Mouse (Mus musculus): ENCODE data around the gene C77080.

The C77080 gene

GRCm38 (mm10) chr4:129261196-129261595 lies at the start of gene C77080:
C77080 (minus strand) TSS chr4:129261404.
- no peak for DNase-seq (ENCODE audit: low spot score in 2 of 2)

GRCm38 (mm10) chr4:129307936-129308335 lies 46.7 kb upstream of the C77080 start:
- DNase-seq (ENCODE audit: low spot score in 2 of 2): no peak

- DNase-seq (ENCODE audit: low spot score in 2 of 2): no peak
Measured at GRCm38 (mm10) chr4:129304306-129304705, 43.1 kb upstream of the C77080 start.

GRCm38 (mm10) chr4:129303816-129304215 lies 42.6 kb upstream of the C77080 start:
- no peak for DNase-seq (ENCODE audit: low spot score in 2 of 2)

GRCm38 (mm10) chr4:129303401-129303800 lies 42.2 kb upstream of the C77080 start:
- DNase-seq (ENCODE audit: low spot score in 2 of 2): no peak

- DNase-seq (ENCODE audit: low spot score in 2 of 2): no peak
Measured at GRCm38 (mm10) chr4:129299121-129299520, 37.9 kb upstream of the C77080 start.

- peak in 1 of 2 experiments; percentile 62 for DNase-seq (ENCODE audit: low spot score in 2 of 2)
Measured at GRCm38 (mm10) chr4:129297724-129298123, 36.5 kb upstream of the C77080 start.

GRCm38 (mm10) chr4:129296066-129296465 lies 34.9 kb upstream of the C77080 start:
- no peak for DNase-seq (ENCODE audit: low spot score in 2 of 2)

- no peak for DNase-seq (ENCODE audit: low spot score in 2 of 2)
Measured at GRCm38 (mm10) chr4:129295188-129295587, 34.0 kb upstream of the C77080 start.

- no peak for DNase-seq (ENCODE audit: low spot score in 2 of 2)
Measured at GRCm38 (mm10) chr4:129293702-129294101, 32.5 kb upstream of the C77080 start.

- no peak for DNase-seq (ENCODE audit: low spot score in 2 of 2)
Measured at GRCm38 (mm10) chr4:129292831-129293230, 31.6 kb upstream of the C77080 start.

GRCm38 (mm10) chr4:129289671-129290070 lies 28.5 kb upstream of the C77080 start:
- DNase-seq (ENCODE audit: low spot score in 2 of 2): no peak

GRCm38 (mm10) chr4:129288067-129288466 lies 26.9 kb upstream of the C77080 start:
- DNase-seq (ENCODE audit: low spot score in 2 of 2): no peak

- no peak for DNase-seq (ENCODE audit: low spot score in 2 of 2)
Measured at GRCm38 (mm10) chr4:129287472-129287981, 26.3 kb upstream of the C77080 start, which contains the start of gene Sync. Sync (plus strand) TSS chr4:129287617.

GRCm38 (mm10) chr4:129286683-129287471 lies 25.7 kb upstream of the C77080 start:
- no peak for DNase-seq (ENCODE audit: low spot score in 2 of 2)

GRCm38 (mm10) chr4:129286001-129286682 lies 24.9 kb upstream of the C77080 start:
- no peak for DNase-seq (ENCODE audit: low spot score in 2 of 2)

GRCm38 (mm10) chr4:129284685-129285084 lies 23.5 kb upstream of the C77080 start:
- DNase-seq (ENCODE audit: low spot score in 2 of 2): no peak

- DNase-seq (ENCODE audit: low spot score in 2 of 2): no peak
Measured at GRCm38 (mm10) chr4:129283226-129283625, 22.0 kb upstream of the C77080 start.

GRCm38 (mm10) chr4:129282786-129283185 lies 21.6 kb upstream of the C77080 start:
- no peak for DNase-seq (ENCODE audit: low spot score in 2 of 2)

- peak; percentile 61 to 97 for DNase-seq (ENCODE audit: low spot score in 2 of 2)
Measured at GRCm38 (mm10) chr4:129276453-129276865, 15.3 kb upstream of the C77080 start.

- DNase-seq (ENCODE audit: low spot score in 2 of 2): peak in 1 of 2 experiments; percentile 59
Measured at GRCm38 (mm10) chr4:129272756-129273046, 11.5 kb upstream of the C77080 start.

- no peak for DNase-seq (ENCODE audit: low spot score in 2 of 2)
Measured at GRCm38 (mm10) chr4:129271991-129272755, 11.0 kb upstream of the C77080 start.
